Mouse (Mus musculus): ENCODE results near the gene Arid3c.

Gene Arid3c

DNA sequence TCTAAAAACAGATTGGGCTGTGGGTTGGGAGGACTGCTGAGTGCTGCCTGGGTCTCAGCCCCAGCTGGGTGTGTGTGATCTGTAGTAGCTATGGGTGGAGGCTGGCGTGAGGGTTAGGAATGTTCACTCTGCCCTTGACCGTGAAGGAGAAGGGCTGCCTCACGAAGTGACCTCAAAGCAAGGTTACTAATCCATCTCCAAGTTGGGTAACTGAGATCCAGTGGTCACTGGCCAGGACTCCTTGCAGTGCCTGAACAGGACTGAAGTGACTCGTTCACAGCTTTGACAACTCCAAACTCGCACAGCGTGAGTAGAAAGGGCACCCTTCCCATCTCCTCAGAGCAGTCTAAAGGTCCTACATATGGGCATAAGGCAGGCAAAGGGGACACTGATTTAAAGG lies 52.1 kb downstream of the Arid3c start:
- no peak for DNase-seq (ENCODE audit: low spot score in 2 of 2)

DNA sequence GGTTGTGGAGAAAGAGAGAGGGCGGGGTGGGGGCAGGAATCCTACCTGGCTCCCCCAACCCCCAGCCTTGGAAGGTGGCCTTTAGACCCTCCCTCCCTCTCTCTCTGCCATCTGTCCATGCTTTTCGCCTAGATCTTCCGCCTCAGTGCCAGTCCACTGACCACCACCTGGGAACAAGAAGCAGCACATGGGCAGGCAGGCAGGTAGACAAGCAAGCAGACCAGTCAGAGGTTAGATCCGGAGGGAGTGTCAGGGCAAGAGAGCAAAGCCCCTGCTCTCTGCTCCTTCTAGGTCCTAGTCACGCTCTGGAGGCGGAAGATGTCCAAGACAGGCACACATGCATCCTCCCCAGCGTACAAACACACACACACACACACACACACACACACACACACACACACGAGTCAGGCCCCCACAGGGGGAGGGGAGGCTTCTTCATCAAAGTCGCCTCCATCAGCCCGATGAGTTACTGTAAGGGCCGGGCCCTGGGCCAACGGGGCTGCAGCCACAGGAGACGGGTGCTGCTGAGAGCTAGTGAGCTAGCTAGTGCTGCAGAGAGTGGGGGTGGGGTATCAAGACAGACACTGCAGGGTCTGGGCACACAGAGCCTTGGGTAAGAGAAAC lies 53.8 kb downstream of the Arid3c start:
- no peak for DNase-seq (ENCODE audit: low spot score in 2 of 2)

DNA sequence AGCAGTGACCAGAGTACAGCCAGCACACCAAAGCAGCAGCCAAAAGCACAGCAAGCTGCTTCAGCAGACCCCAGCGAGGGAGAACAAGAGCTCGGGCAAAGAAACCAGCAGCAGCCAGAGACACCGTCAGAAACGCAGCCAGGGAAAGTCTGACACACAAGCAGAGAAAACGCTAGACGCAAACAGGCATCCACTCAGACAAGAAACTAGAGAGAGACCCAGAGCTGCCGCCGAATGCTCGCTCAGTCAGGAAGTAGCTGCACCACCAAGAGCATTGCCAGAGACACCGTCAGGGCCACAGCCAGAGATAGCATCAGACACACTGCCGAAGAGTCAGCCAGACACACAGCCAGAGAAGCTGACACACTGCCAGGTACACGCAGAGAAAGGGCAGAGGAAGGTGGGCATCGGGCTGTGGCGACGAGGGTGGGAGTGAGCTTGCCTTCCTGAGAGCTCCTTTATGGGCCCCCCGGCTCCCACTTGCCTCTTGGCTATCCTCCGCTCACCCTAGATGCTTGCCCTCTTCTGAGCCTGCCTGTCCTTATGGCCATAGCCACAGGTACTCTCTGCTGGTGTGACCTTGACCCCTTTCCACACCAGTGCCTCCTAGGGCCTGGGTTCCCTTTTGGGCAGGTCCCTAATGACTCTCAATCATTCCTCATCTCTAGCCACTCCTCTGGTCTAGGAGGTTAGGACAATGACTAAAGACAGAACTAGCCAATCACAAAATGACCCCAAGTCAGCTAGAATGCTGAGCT lies 54.5 kb downstream of the Arid3c start:
- DNase-seq (ENCODE audit: low spot score in 2 of 2), result no peak
